26 mouse cellular contexts compared by ENCODE assay signal in the genomic region with DNA sequence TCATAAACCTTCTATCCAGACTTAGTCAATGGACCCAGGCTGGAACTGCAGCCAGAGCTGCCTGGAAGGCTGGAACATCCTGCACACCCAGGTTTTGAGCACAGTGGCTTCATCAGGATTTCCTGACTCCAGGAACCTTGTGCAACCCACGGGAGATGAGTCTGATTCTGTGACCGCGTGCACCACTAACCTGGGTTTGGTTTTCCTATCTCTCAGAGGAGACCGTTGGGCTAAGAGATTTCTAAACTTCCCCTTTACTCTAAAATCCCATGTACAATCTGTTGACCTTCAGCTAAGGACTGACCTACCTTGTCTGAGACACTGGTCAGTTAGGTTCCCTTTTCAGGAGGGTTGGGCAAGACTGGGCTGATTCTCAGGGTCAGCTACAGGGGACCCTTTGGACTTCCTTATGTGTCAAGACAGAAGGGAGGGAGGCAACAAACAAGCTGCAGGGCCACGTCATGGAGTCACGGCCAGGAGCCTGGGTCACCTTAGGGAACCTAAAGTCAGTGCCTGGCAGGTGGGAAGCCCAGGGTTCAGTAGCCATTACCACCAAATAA. TPM values are rescaled to one million over a fixed set of nuclear protein-coding genes. Genes with fewer than 3 reads are reported as not detected.
DNase-seq lines count a peak whose midpoint lies in the region; ATAC-seq and TF ChIP-seq lines count a peak whose summit lies in the region.
"Had no signal": no experiment of that assay in that cellular context is flagged by ENCODE, and none has a peak within 500 bp of the region (broad histone marks: within the 10 kb centered on the region; RNA-seq: fewer than 3 reads in every experiment).

No protein-coding gene starts in this region.

- no peak overlapping the region for H3K4me3 ChIP-seq in heart, embryonic 12.5 days
- H3K4me3 ChIP-seq in bone marrow, adult 2 months (replicated peaks; ENCODE audit: control insufficient read depth, low read depth, low read length): peak overlapping the region; percentile 57
- H3K4me3 ChIP-seq in liver, embryonic 14.5 days (ENCODE audit: insufficient read depth in 1 of 2, low read depth in 2 of 2, low read length in 2 of 2): peak overlapping the region; percentile 82 to 88
- no peak overlapping the region for H3K4me3 ChIP-seq in cerebellum, adult 2 months (replicated peaks; ENCODE audit: insufficient read depth, low read depth, low read length)
- H3K4me3 ChIP-seq: forebrain, embryonic 12.5 days; hindbrain, embryonic 12.5 days; left cerebral cortex, adult 2 months had no signal

- no peak for TF ChIP-seq POLR2A in bone marrow, adult 2 months (IDR thresholded peaks at IDR 0.05; ENCODE audit: borderline replicate concordance, control insufficient read depth, low read depth, low read length)
- no peak for TF ChIP-seq POLR2A in cerebellum, adult 2 months (IDR thresholded peaks at IDR 0.05; ENCODE audit: borderline replicate concordance, insufficient read depth, low read length)

- peaks cover 40% of the 10 kb centered on the region for H3K27me3 ChIP-seq in heart, embryonic 12.5 days (replicated peaks)
- no peaks in the 10 kb centered on the region for H3K27me3 ChIP-seq in liver, embryonic 14.5 days (ENCODE audit: control insufficient read depth, insufficient read depth, low read length)
- H3K27me3 ChIP-seq in cerebellum, adult 2 months (ENCODE audit: control insufficient read depth, insufficient read depth, low read length): no peaks in the 10 kb centered on the region; the same call in 1 of the 2 replicates

- no peak for DNase-seq in heart, postnatal 10 days
- DNase-seq in liver, embryonic 14.5 days (ENCODE audit: low read depth in 3 of 3, low spot score in 3 of 3): no peak
- DNase-seq in cerebellum, adult 2 months: no peak
- DNase-seq in adrenal gland, postnatal 10 days: no peak
- DNase-seq in ovary, postnatal 36 days (ENCODE audit: low spot score): no peak
- DNase-seq: adrenal gland, postnatal 36 days; cerebellum, adult 18-20 months; cerebellum, postnatal 36 days; kidney, adult 8-10 months; layer of hippocampus, adult 9-11 months; left cerebral cortex, postnatal 4 days; lung, postnatal 14 days; right cerebral cortex, adult 18-20 months; thymus, postnatal 25 days had no signal

- H3K9me3 ChIP-seq in heart, embryonic 12.5 days (replicated peaks): no peaks in the 10 kb centered on the region
- H3K9me3 ChIP-seq in liver, embryonic 14.5 days (ENCODE audit: control insufficient read depth, low read length): no peaks in the 10 kb centered on the region
- H3K9me3 ChIP-seq: forebrain, embryonic 12.5 days; hindbrain, embryonic 12.5 days had no signal

- intact Hi-C loops in heart, postnatal 10 days (cut with DNase I): no loop called here

- no peak overlapping the region for H3K9ac ChIP-seq in heart, embryonic 12.5 days
- H3K9ac ChIP-seq in liver, embryonic 14.5 days (replicated peaks): peak overlapping the region; percentile 83
- H3K9ac ChIP-seq: forebrain, embryonic 12.5 days; hindbrain, embryonic 12.5 days had no signal

- peaks cover 20% of the 10 kb centered on the region for H3K4me1 ChIP-seq in heart, embryonic 12.5 days (replicated peaks)
- peaks cover 4% of the 10 kb centered on the region; the same call in 1 of the 2 replicates for H3K4me1 ChIP-seq in bone marrow, adult 2 months (ENCODE audit: control insufficient read depth, insufficient read depth, low read length)
- peaks cover 44 to 53% of the 10 kb centered on the region in 2 experiments for H3K4me1 ChIP-seq in liver, embryonic 14.5 days (replicated peaks; ENCODE audit: control insufficient read depth in 2 of 2, insufficient read depth in 2 of 2, low read length in 1 of 2)
- no peaks in the 10 kb centered on the region for H3K4me1 ChIP-seq in cerebellum, adult 2 months (ENCODE audit: control insufficient read depth, insufficient read depth, low read length)

- no peak for ATAC-seq in heart, embryonic 12.5 days (ENCODE audit: insufficient number of reproducible peaks, low FRiP score)
- no peak for ATAC-seq in liver, embryonic 14.5 days (ENCODE audit: insufficient read depth)
- ATAC-seq in monocyte, adult 5-6 weeks (replicated peaks; ENCODE audit: insufficient number of reproducible peaks, low FRiP score, low TSS enrichment, poor library complexity, severe bottlenecking): peak; percentile 64
- ATAC-seq: inflammation-experienced regulatory T-cells, adult 6 months had no signal

- 71% methylated on average over 6 of the region's 6 CpGs for WGBS in heart, embryonic 12.5 days
- 14% methylated on average over 6 of the region's 6 CpGs for WGBS in bone marrow, adult 2 months
- 11% methylated on average over 6 of the region's 6 CpGs for WGBS in liver, embryonic 14.5 days (ENCODE audit: insufficient replicate concordance)
- WGBS in cerebellum, adult 2 months: 86% methylated on average over 6 of the region's 6 CpGs

- H3K4me2 ChIP-seq in heart, embryonic 12.5 days: peak overlapping the region; percentile 43
- H3K4me2 ChIP-seq in liver, embryonic 14.5 days (ENCODE audit: low read depth): peak overlapping the region; percentile 96
- H3K4me2 ChIP-seq: forebrain, embryonic 12.5 days; hindbrain, embryonic 12.5 days; midbrain, embryonic 11.5 days had no signal

- no peak for TF ChIP-seq EP300 in liver, embryonic 14.5 days (IDR thresholded peaks at IDR 0.05; ENCODE audit: low read depth)

- no peaks in the 10 kb centered on the region for H3K36me3 ChIP-seq in heart, embryonic 12.5 days
- H3K36me3 ChIP-seq in liver, embryonic 14.5 days (replicated peaks; ENCODE audit: control insufficient read depth, insufficient read depth, low read depth): peaks cover 43% of the 10 kb centered on the region
- H3K36me3 ChIP-seq: forebrain, embryonic 12.5 days; hindbrain, embryonic 12.5 days had no signal

- H3K27ac ChIP-seq in heart, embryonic 12.5 days (ENCODE audit: poor library complexity, severe bottlenecking): no peak overlapping the region
- H3K27ac ChIP-seq in bone marrow, adult 2 months (ENCODE audit: control insufficient read depth, insufficient read depth, low read depth, low read length, poor library complexity): peak overlapping the region; percentile 43
- peak overlapping the region; percentile 98 for H3K27ac ChIP-seq in liver, embryonic 14.5 days
- no peak overlapping the region for H3K27ac ChIP-seq in cerebellum, adult 2 months (ENCODE audit: insufficient read depth, low read length)
- H3K27ac ChIP-seq: forebrain, embryonic 12.5 days; hindbrain, embryonic 12.5 days; left cerebral cortex, adult 2 months had no signal

- no peak for TF ChIP-seq CTCF in bone marrow, adult 2 months (IDR thresholded peaks at IDR 0.05; ENCODE audit: control insufficient read depth, insufficient read depth, low read length)
- no peak for TF ChIP-seq CTCF in liver, embryonic 14.5 days (IDR thresholded peaks at IDR 0.05; ENCODE audit: low read depth)
- no peak for TF ChIP-seq CTCF in cerebellum, adult 2 months (IDR thresholded peaks at IDR 0.05; ENCODE audit: borderline replicate concordance, insufficient read depth, low read depth, low read length)

RNA-seq across cellular contexts. Expression of gene Gfi1b, which starts 2.9 kb away (rescaled TPM):
- polyA plus RNA-seq in heart, embryonic 12.5 days (2016; fragmentation: Nextera tagmentation; extraction: Ambion mirVana): 3.9 and 5.6 TPM in 2 replicates
- not detected for total RNA-seq in heart, postnatal 10 days (2021)
- polyA plus RNA-seq in bone marrow, adult 2 months (2011; ENCODE audit: insufficient read depth, insufficient read length, low replicate concordance, missing spikeins): 62.0 and 66.9 TPM in 2 replicates
- 72.5 and 86.9 TPM in 2 replicates for polyA plus RNA-seq in liver, embryonic 14.5 days (2012; rRNA removed)
- 89.2 and 107 TPM in 2 replicates for polyA plus RNA-seq in liver, embryonic 14.5 days (2014; fragmentation: Nextera tagmentation; extraction: Ambion mirVana)
- total RNA-seq in monocyte, adult 5-6 weeks (2017): 1.6 to 8.2 TPM (median 4.6 TPM) in 3 replicates
- polyA plus RNA-seq in cerebellum, adult 2 months (2012; rRNA removed): 0.18 TPM in 1 of 2 replicates, not detected in the other
- 1 to 10 TPM in 1 of 2 experiments, under 1 TPM in 1; 0.66 to 4.4 TPM for total RNA-seq in adrenal gland, postnatal 10 days (2021)
- total RNA-seq: adrenal gland, postnatal 36 days; left cerebral cortex, adult 2 months; left cerebral cortex, postnatal 4 days; liver, adult 2 months had no signal
- polyA plus RNA-seq: C2C12; inflammation-experienced regulatory T-cells, adult 6 months; liver, adult 2 months had no signal

RNA-seq across cellular contexts. Expression of gene Tsc1, which starts 22.2 kb away (rescaled TPM):
- 16.7 and 17.6 TPM in 2 replicates for polyA plus RNA-seq in heart, embryonic 12.5 days (2016; fragmentation: Nextera tagmentation; extraction: Ambion mirVana)
- total RNA-seq in heart, postnatal 10 days (2021): 10 to 100 TPM; 16.4 to 19.8 TPM
- polyA plus RNA-seq in bone marrow, adult 2 months (2011; ENCODE audit: insufficient read depth, insufficient read length, low replicate concordance, missing spikeins): 9.4 and 12.5 TPM in 2 replicates
- 4.5 and 5.4 TPM in 2 replicates for polyA plus RNA-seq in liver, embryonic 14.5 days (2012; rRNA removed)
- polyA plus RNA-seq in liver, embryonic 14.5 days (2014; fragmentation: Nextera tagmentation; extraction: Ambion mirVana): 5.3 and 7.5 TPM in 2 replicates
- 14.2 to 29.8 TPM (median 24.7 TPM) in 3 replicates for total RNA-seq in monocyte, adult 5-6 weeks (2017)
- polyA plus RNA-seq in cerebellum, adult 2 months (2012; rRNA removed): 34.4 and 34.9 TPM in 2 replicates
- 10 to 100 TPM; 15.5 to 20.7 TPM for total RNA-seq in adrenal gland, postnatal 10 days (2021)

RNA-seq across cellular contexts. Expression of gene Gtf3c5, which starts 35.3 kb away (rescaled TPM):
- 32.5 and 34.2 TPM in 2 replicates for polyA plus RNA-seq in heart, embryonic 12.5 days (2016; fragmentation: Nextera tagmentation; extraction: Ambion mirVana)
- 10 to 100 TPM; 14.1 to 15.4 TPM for total RNA-seq in heart, postnatal 10 days (2021)
- 14.5 and 14.7 TPM in 2 replicates for polyA plus RNA-seq in bone marrow, adult 2 months (2011; ENCODE audit: insufficient read depth, insufficient read length, low replicate concordance, missing spikeins)
- polyA plus RNA-seq in liver, embryonic 14.5 days (2012; rRNA removed): 10.0 and 11.6 TPM in 2 replicates
- 7.6 and 9.0 TPM in 2 replicates for polyA plus RNA-seq in liver, embryonic 14.5 days (2014; fragmentation: Nextera tagmentation; extraction: Ambion mirVana)
- 5.6 to 17.7 TPM (median 9.1 TPM) in 3 replicates for total RNA-seq in monocyte, adult 5-6 weeks (2017)
- polyA plus RNA-seq in cerebellum, adult 2 months (2012; rRNA removed): 32.4 and 32.6 TPM in 2 replicates
- total RNA-seq in adrenal gland, postnatal 10 days (2021): 10 to 100 TPM; 15.5 to 21.5 TPM

RNA-seq across cellular contexts. Expression of gene Cel, which starts 55.7 kb away (rescaled TPM):
- not detected in 2 replicates for polyA plus RNA-seq in heart, embryonic 12.5 days (2016; fragmentation: Nextera tagmentation; extraction: Ambion mirVana)
- total RNA-seq in heart, postnatal 10 days (2021): not detected
- 0.72 TPM in 1 of 2 replicates, not detected in the other for polyA plus RNA-seq in bone marrow, adult 2 months (2011; ENCODE audit: insufficient read depth, insufficient read length, low replicate concordance, missing spikeins)
- polyA plus RNA-seq in liver, embryonic 14.5 days (2012; rRNA removed): 0.10 and 0.19 TPM in 2 replicates
- 0.39 TPM in 1 of 2 replicates, not detected in the other for polyA plus RNA-seq in liver, embryonic 14.5 days (2014; fragmentation: Nextera tagmentation; extraction: Ambion mirVana)
- not detected in 3 replicates for total RNA-seq in monocyte, adult 5-6 weeks (2017)
- 0.10 TPM in 2 replicates for polyA plus RNA-seq in cerebellum, adult 2 months (2012; rRNA removed)
- under 1 TPM in 1 of 2 experiments, not detected in 1; 0.15 TPM for total RNA-seq in adrenal gland, postnatal 10 days (2021)
- total RNA-seq: adrenal gland, postnatal 36 days; gastrocnemius, postnatal 4 days; left cerebral cortex, adult 2 months; left cerebral cortex, postnatal 4 days had no signal
- polyA plus RNA-seq: C2C12; forebrain, embryonic 12.5 days; hindbrain, embryonic 12.5 days; inflammation-experienced regulatory T-cells, adult 6 months; neural tube, embryonic 11.5 days had no signal

Comparison
In these comparisons a context has a peak if more than half of its experiments do, and no peak if none do; other contexts are left out.
1. H3K27ac ChIP-seq: peak in bone marrow, adult 2 months (single experiment) and liver, embryonic 14.5 days (single experiment); none in heart, embryonic 12.5 days (single experiment) and cerebellum, adult 2 months (single experiment).
2. H3K4me3 ChIP-seq: peak in bone marrow, adult 2 months (single experiment) and liver, embryonic 14.5 days (2 of 2); none in heart, embryonic 12.5 days (single experiment) and cerebellum, adult 2 months (single experiment).